Mouse (Mus musculus): ENCODE measurements around the gene Sbsn. TPM values are rescaled to one million over a fixed set of nuclear protein-coding genes. Genes with fewer than 3 reads are reported as not detected.
A peak's percentile ranks its signal among the peaks of the same experiment; 100 is the strongest.

The Sbsn gene
- polyA plus RNA-seq (2016; fragmentation: Nextera tagmentation; extraction: Ambion mirVana) = 1.7 and 2.5 TPM in 2 replicates

GRCm38 (mm10) chr7:30751086-30751669, at the start of gene Sbsn:
Gene Sbsn (plus strand): TSS chr7:30751471.
- no peak within 1 kb of the TSS for H3K9ac ChIP-seq
- no peak within 1 kb of the TSS for H3K27ac ChIP-seq
- ATAC-seq (ENCODE audit: low FRiP score) = no peak
- H3K9me3 ChIP-seq (replicated peaks) = peaks cover 6% of the 10 kb centered on the region
- WGBS = 77% methylated on average over 5 of the region's 5 CpGs
- H3K4me3 ChIP-seq = no peak within 1 kb of the TSS
- H3K4me2 ChIP-seq (replicated peaks) = no peak within 1 kb of the TSS
- no peaks in the 10 kb centered on the region for H3K27me3 ChIP-seq
- H3K4me1 ChIP-seq = no peaks in the 10 kb centered on the region
- H3K36me3 ChIP-seq = peaks cover 30% of the 10 kb centered on the region

GRCm38 (mm10) chr7:30706214-30706882, 44.9 kb upstream of the Sbsn start:
- WGBS = 82% methylated on average over 8 of the region's 8 CpGs
- H3K4me3 ChIP-seq = no peak overlapping the region
- H3K4me2 ChIP-seq (replicated peaks) = no peak overlapping the region
- no peaks in the 10 kb centered on the region for H3K4me1 ChIP-seq
- ATAC-seq (ENCODE audit: low FRiP score) = no peak
- no peak overlapping the region for H3K9ac ChIP-seq
- H3K9me3 ChIP-seq (replicated peaks) = no peaks in the 10 kb centered on the region
- no peak overlapping the region for H3K27ac ChIP-seq
- no peaks in the 10 kb centered on the region for H3K36me3 ChIP-seq
- 0 out of 2 replicates have a peak, but pooled peaks cover 3% of the 10 kb centered on the region for H3K27me3 ChIP-seq

GRCm38 (mm10) chr7:30707441-30707840, 43.8 kb upstream of the Sbsn start:
- H3K27me3 ChIP-seq = peaks cover 5% of the 10 kb centered on the region; the same call in 1 of the 2 replicates
- H3K27ac ChIP-seq = no peak overlapping the region
- H3K4me3 ChIP-seq = no peak overlapping the region
- H3K4me2 ChIP-seq (replicated peaks) = no peak overlapping the region
- no peaks in the 10 kb centered on the region for H3K4me1 ChIP-seq
- no peaks in the 10 kb centered on the region for H3K36me3 ChIP-seq
- no peak overlapping the region for H3K9ac ChIP-seq
- H3K9me3 ChIP-seq (replicated peaks) = no peaks in the 10 kb centered on the region
- 95% methylated on average over 1 of the region's 1 CpGs for WGBS
- no peak for ATAC-seq (ENCODE audit: low FRiP score)

GRCm38 (mm10) chr7:30711942-30712341, 39.3 kb upstream of the Sbsn start, which contains the start of gene Atp4a:
Gene Atp4a (plus strand): TSS chr7:30712209.
- Histone ChIP-seq H3K27ac (no peak within 1 kb of the TSS), H3K4me3 (no peak within 1 kb of the TSS), H3K4me1 (peaks cover 1% of the 10 kb centered on the region), H3K36me3 (no peaks in the 10 kb centered on the region), H3K27me3 (peaks cover 30% of the 10 kb centered on the region), H3K9ac (no peak within 1 kb of the TSS), H3K9me3 (replicated peaks) (no peaks in the 10 kb centered on the region), H3K4me2 (replicated peaks) (no peak within 1 kb of the TSS)
- WGBS = 81% methylated on average over 3 of the region's 3 CpGs
- no peak for ATAC-seq (ENCODE audit: low FRiP score)

GRCm38 (mm10) chr7:30717006-30717715, 34.1 kb upstream of the Sbsn start:
- WGBS = 2% methylated on average over 43 of the region's 43 CpGs
- H3K36me3 ChIP-seq = no peaks in the 10 kb centered on the region
- peaks cover 52% of the 10 kb centered on the region for H3K27me3 ChIP-seq
- ATAC-seq (ENCODE audit: low FRiP score) = peak; percentile 90
- H3K4me3 ChIP-seq = peak overlapping the region; percentile 29
- peak overlapping the region; percentile 53 for H3K4me2 ChIP-seq (replicated peaks)
- peaks cover 13% of the 10 kb centered on the region for H3K4me1 ChIP-seq
- H3K9ac ChIP-seq = peak overlapping the region; percentile 27; the same call in 1 of the 2 replicates
- no peak overlapping the region for H3K27ac ChIP-seq
- no peaks in the 10 kb centered on the region for H3K9me3 ChIP-seq (replicated peaks)

GRCm38 (mm10) chr7:30717716-30718046, 33.6 kb upstream of the Sbsn start:
- Histone ChIP-seq H3K9ac (peak overlapping the region; percentile 27; the same call in 1 of the 2 replicates), H3K27me3 (peaks cover 49% of the 10 kb centered on the region), H3K36me3 (no peaks in the 10 kb centered on the region), H3K4me3 (peak overlapping the region; percentile 29), H3K4me1 (peaks cover 13% of the 10 kb centered on the region), H3K27ac (no peak overlapping the region), H3K9me3 (replicated peaks) (no peaks in the 10 kb centered on the region), H3K4me2 (replicated peaks) (peak overlapping the region; percentile 53)
- WGBS = 12% methylated on average over 14 of the region's 14 CpGs
- no peak; the same call in 1 of the 2 replicates for ATAC-seq (ENCODE audit: low FRiP score)

GRCm38 (mm10) chr7:30719669-30720068, 31.6 kb upstream of the Sbsn start:
- no peaks in the 10 kb centered on the region for H3K36me3 ChIP-seq
- peaks cover 13% of the 10 kb centered on the region for H3K4me1 ChIP-seq
- H3K27me3 ChIP-seq = peaks cover 48% of the 10 kb centered on the region
- no peak overlapping the region for H3K4me3 ChIP-seq
- H3K9ac ChIP-seq = no peak overlapping the region
- H3K9me3 ChIP-seq (replicated peaks) = no peaks in the 10 kb centered on the region
- no peak overlapping the region for H3K4me2 ChIP-seq (replicated peaks)
- no peak overlapping the region for H3K27ac ChIP-seq
- no peak for ATAC-seq (ENCODE audit: low FRiP score)
- 92% methylated on average over 5 of the region's 5 CpGs for WGBS

GRCm38 (mm10) chr7:30721286-30721685, 30.0 kb upstream of the Sbsn start:
- no peak overlapping the region for H3K9ac ChIP-seq
- no peak overlapping the region for H3K4me3 ChIP-seq
- peaks cover 13% of the 10 kb centered on the region for H3K4me1 ChIP-seq
- H3K9me3 ChIP-seq (replicated peaks) = no peaks in the 10 kb centered on the region
- H3K36me3 ChIP-seq = peaks cover 5% of the 10 kb centered on the region; the same call in 1 of the 2 replicates
- WGBS = 65% methylated on average over 7 of the region's 7 CpGs
- no peak overlapping the region for H3K27ac ChIP-seq
- peaks cover 32% of the 10 kb centered on the region; the same call in 1 of the 2 replicates for H3K27me3 ChIP-seq
- no peak for ATAC-seq (ENCODE audit: low FRiP score)
- H3K4me2 ChIP-seq (replicated peaks) = no peak overlapping the region

GRCm38 (mm10) chr7:30723274-30723953, 27.9 kb upstream of the Sbsn start:
- Histone ChIP-seq H3K4me2 (replicated peaks) (no peak overlapping the region), H3K4me1 (peaks cover 11% of the 10 kb centered on the region), H3K27me3 (peaks cover 11% of the 10 kb centered on the region; the same call in 1 of the 2 replicates), H3K9ac (no peak overlapping the region), H3K9me3 (replicated peaks) (no peaks in the 10 kb centered on the region), H3K4me3 (no peak overlapping the region), H3K27ac (no peak overlapping the region), H3K36me3 (peaks cover 18% of the 10 kb centered on the region; the same call in 1 of the 2 replicates)
- 72% methylated on average over 6 of the region's 6 CpGs for WGBS
- no peak for ATAC-seq (ENCODE audit: low FRiP score)

GRCm38 (mm10) chr7:30728214-30728613, 23.1 kb upstream of the Sbsn start:
- H3K4me2 ChIP-seq (replicated peaks) = peak overlapping the region; percentile 71
- H3K9me3 ChIP-seq (replicated peaks) = no peaks in the 10 kb centered on the region
- H3K4me3 ChIP-seq = peak overlapping the region; percentile 63
- peak overlapping the region; percentile 83; the same call in 1 of the 2 replicates for H3K9ac ChIP-seq
- H3K4me1 ChIP-seq = peaks cover 28% of the 10 kb centered on the region
- H3K36me3 ChIP-seq = peaks cover 31% of the 10 kb centered on the region
- WGBS = 91% methylated on average over 6 of the region's 6 CpGs
- H3K27ac ChIP-seq = no peak overlapping the region
- no peak for ATAC-seq (ENCODE audit: low FRiP score)
- H3K27me3 ChIP-seq = no peaks in the 10 kb centered on the region

- Histone ChIP-seq H3K27me3 (no peaks in the 10 kb centered on the region), H3K27ac (peak overlapping the region; percentile 94), H3K36me3 (peaks cover 38% of the 10 kb centered on the region), H3K9ac (peak overlapping the region; percentile 83), H3K4me2 (replicated peaks) (peak overlapping the region; percentile 71), H3K9me3 (replicated peaks) (no peaks in the 10 kb centered on the region), H3K4me1 (peaks cover 28% of the 10 kb centered on the region), H3K4me3 (peak overlapping the region; percentile 63)
- peak; percentile 55 for ATAC-seq (ENCODE audit: low FRiP score)
- WGBS = 8% methylated on average over 26 of the region's 26 CpGs
These were observed 22.4 kb upstream of the Sbsn start for GRCm38 (mm10) chr7:30728739-30729395.
